Mouse (Mus musculus) ES-Bruce4 (cell line): ENCODE measurements at regions not wholly inside any gene's neighbourhood (a gene's known extent, or its start where the extent isn't known, plus 50 kb on each side); places are given as distances from the start of the nearest gene placed in this dataset.

ENCODE experiments used
- CTCF ChIP-seq: IDR thresholded peaks from one replicate; pipeline ENCODE4 v1.8.1; 2011; ENCODE audit warnings: low read depth, low read length
- POLR2A ChIP-seq: IDR thresholded peaks from one replicate; pipeline ENCODE4 v1.8.1; 2011; ENCODE audit warnings: low read length; ENCODE audit not compliant: insufficient read depth

GRCm38 (mm10) chr9:92799695-92800094 lies 257.7 kb downstream of the Plod2 start:
- TF ChIP-seq POLR2A (no peak), CTCF (no peak)
